Mouse (Mus musculus) stomach, postnatal 0 days (tissue): ENCODE measurements around the gene Ccdc141. TPM values are rescaled to one million over a fixed set of nuclear protein-coding genes. Genes with fewer than 3 reads are reported as not detected.

ENCODE experiments used
- ATAC-seq: fragments of 200-750 bp; cut with Nextera tagmentation; 2 replicates; pipeline ENCODE4 v1.8.0; 2017; ENCODE audit not compliant: low FRiP score, low TSS enrichment
- DNase-seq: peaks from one replicate; pipeline ENCODE4 v3.0.0-alpha.2; 2016; ENCODE audit warnings: low spot score
- H3K27ac ChIP-seq: fragments of 300-500 bp; sonication (generic); replicated peaks from 2 replicates; pipeline ENCODE4 v1.5.1; 2014; ENCODE audit warnings: mild to moderate bottlenecking, control low read depth
- H3K27me3 ChIP-seq: fragments of 300-500 bp; sonication (generic); 2 replicates; pipeline ENCODE4 v1.6.1; 2014; ENCODE audit warnings: low read length; ENCODE audit not compliant: control insufficient read depth, insufficient read depth
- H3K36me3 ChIP-seq: fragments of 300-500 bp; sonication (generic); 2 replicates; pipeline ENCODE4 v1.6.1; 2014; ENCODE audit warnings: low read length, mixed read lengths; ENCODE audit not compliant: control insufficient read depth, insufficient read depth
- H3K4me1 ChIP-seq: fragments of 300-500 bp; sonication (generic); replicated peaks from 2 replicates; pipeline ENCODE4 v1.6.1; 2014; ENCODE audit warnings: antibody characterized with exemption; ENCODE audit not compliant: control insufficient read depth, insufficient read depth
- H3K4me2 ChIP-seq: fragments of 300-500 bp; sonication (generic); replicated peaks from 2 replicates; pipeline ENCODE4 v1.6.1; 2014; ENCODE audit warnings: low read depth, mild to moderate bottlenecking, control low read depth, moderate library complexity
- H3K4me3 ChIP-seq: fragments of 300-500 bp; sonication (generic); 2 replicates; pipeline ENCODE4 v1.5.1; 2014; ENCODE audit warnings: low read depth, low read length, control low read depth
- H3K9ac ChIP-seq: fragments of 300-500 bp; sonication (generic); 2 replicates; pipeline ENCODE4 v1.6.1; 2014; ENCODE audit warnings: mild to moderate bottlenecking, low read length, control low read depth, mixed read lengths
- H3K9me3 ChIP-seq: fragments of 300-500 bp; sonication (generic); 2 replicates; pipeline ENCODE4 v1.6.1; 2016; ENCODE audit warnings: low read length; ENCODE audit not compliant: control insufficient read depth
- CTCF ChIP-seq: IDR thresholded peaks from 2 replicates; pipeline ENCODE4 v1.5.1; 2016; ENCODE audit warnings: antibody characterized with exemption, low read depth, mild to moderate bottlenecking, moderate library complexity
- EP300 ChIP-seq: optimal IDR thresholded peaks from 2 replicates; pipeline ENCODE3; 2016; ENCODE audit warnings: antibody characterized with exemption
- WGBS: fragments of 180-500 bp; shearing (Covaris S2); extraction: QIAGEN DNeasy Blood & Tissue Kit; methylation state at CpG from one replicate; pipeline ENCODE4 v1.1.7; 2014; 5-methylcytosine and 5-hydroxymethylcytosine counted together
- polyA plus RNA-seq: library from polyadenylated mRNA; unstranded; fragments of >200 nt; fragmentation: Nextera tagmentation; extraction: Ambion mirVana; gene quantifications from 2 replicates; pipeline ENCODE4 v1.2.1, GENCODE M21; 2015

Ccdc141 gene
- polyA plus RNA-seq, 1 experiment from 2014 or later: 6.7 TPM

DNA sequence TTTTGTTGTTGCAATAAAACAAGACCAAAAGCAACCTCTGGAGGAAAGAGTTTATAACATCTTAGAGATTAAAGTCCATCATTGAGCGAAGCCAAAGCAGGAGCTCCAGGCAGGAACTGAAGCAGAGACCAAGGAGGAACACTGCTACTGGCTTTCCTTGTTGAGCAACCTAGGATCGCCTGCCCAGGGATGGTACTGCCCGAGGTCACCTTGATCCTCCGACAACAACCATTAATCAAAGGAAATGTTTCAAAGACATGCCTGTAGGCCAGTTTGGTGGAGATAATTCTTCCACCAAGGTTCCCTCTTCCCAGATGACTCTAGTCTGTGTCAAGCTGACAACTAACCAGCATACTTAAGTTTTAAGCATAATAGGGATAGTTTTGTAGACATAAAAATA lies 91.7 kb downstream of the Ccdc141 start:
- Histone ChIP-seq H3K4me2 (no peak overlapping the region), H3K27me3 (no peaks in the 10 kb centered on the region), H3K4me3 (no peak overlapping the region), H3K9ac (no peak overlapping the region), H3K4me1 (no peaks in the 10 kb centered on the region), H3K9me3 (no peaks in the 10 kb centered on the region), H3K27ac (no peak overlapping the region), H3K36me3 (no peaks in the 10 kb centered on the region)
- TF ChIP-seq CTCF (no peak), EP300 (no peak)
- no peak for ATAC-seq
- DNase-seq: no peak
- 69% methylated on average over 4 of the region's 4 CpGs for WGBS

DNA sequence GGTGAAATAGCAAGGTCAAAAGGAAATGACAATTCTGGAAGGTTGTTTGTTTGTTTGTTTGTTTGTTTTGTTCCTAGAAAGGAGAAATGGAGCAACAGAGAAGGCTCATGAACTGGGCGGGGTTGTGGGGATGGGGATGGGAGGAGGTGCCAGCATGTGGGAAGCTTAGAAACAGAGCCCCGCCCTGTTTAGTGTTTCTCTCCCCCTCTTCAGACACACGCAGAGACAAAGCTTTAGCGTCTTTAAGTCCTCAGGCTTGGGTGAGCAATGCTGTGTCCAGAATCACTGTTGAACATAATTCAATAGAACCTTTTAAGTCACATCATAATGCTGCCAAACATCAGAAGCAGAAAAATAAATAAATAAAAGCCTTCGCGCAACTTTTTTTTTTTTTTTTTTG lies 96.1 kb downstream of the Ccdc141 start:
- Histone ChIP-seq H3K27me3 (no peaks in the 10 kb centered on the region), H3K9me3 (no peaks in the 10 kb centered on the region), H3K36me3 (0 out of 2 replicates have a peak, but pooled peaks cover 4% of the 10 kb centered on the region), H3K4me1 (no peaks in the 10 kb centered on the region), H3K4me3 (no peak overlapping the region), H3K27ac (no peak overlapping the region), H3K4me2 (no peak overlapping the region), H3K9ac (no peak overlapping the region)
- no peak for DNase-seq
- WGBS: 42% methylated on average over 6 of the region's 6 CpGs
- TF ChIP-seq EP300: no peak
- no peak for TF ChIP-seq CTCF
- ATAC-seq: no peak

DNA sequence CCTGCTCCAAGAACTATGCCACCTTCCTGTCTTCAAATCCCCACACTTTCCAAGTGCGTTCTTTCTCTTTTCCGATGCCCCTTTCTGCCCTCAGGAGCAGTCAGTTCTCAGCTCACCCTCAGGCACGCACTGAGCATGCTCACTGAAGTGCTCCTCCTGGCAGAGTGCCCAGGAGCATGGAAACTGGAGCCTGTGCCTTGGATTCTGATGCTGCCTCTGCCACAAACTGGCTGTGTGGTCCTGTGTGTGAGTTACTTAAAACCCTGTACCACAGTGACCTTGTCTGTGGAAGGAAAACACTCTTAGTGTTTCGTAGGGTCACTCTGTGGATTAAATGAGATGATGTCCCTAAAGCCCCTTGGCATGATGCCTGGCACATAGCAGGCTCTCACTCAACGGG lies 96.5 kb downstream of the Ccdc141 start:
- Histone ChIP-seq H3K27ac (no peak overlapping the region), H3K4me3 (no peak overlapping the region), H3K4me1 (no peaks in the 10 kb centered on the region), H3K9me3 (no peaks in the 10 kb centered on the region), H3K27me3 (no peaks in the 10 kb centered on the region), H3K9ac (no peak overlapping the region), H3K4me2 (no peak overlapping the region), H3K36me3 (0 out of 2 replicates have a peak, but pooled peaks cover 4% of the 10 kb centered on the region)
- ATAC-seq (no peak), DNase-seq (no peak)
- WGBS: 54% methylated on average over 5 of the region's 5 CpGs
- TF ChIP-seq EP300 (no peak), CTCF (no peak)

DNA sequence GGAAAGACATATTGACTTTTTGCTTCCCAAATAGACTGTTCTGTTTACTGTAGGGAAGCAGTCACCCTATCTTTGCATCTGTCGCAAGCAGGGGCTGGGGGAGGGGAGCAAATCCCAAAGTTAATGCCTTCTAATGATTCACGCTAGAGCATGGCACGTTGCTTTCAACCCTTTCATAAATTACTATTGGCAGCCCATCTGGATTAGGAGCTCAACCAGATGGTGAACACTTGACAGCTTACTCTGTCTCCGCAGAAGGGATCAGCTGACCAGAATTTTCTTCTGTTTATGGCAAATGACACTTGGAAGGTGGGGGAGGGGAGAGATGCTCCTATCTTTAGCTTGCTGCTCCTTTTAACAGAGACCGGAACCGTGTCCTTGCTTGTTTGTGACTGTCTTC lies 105.1 kb downstream of the Ccdc141 start:
- ATAC-seq (no peak), DNase-seq (no peak)
- Histone ChIP-seq H3K27ac (no peak overlapping the region), H3K4me1 (no peaks in the 10 kb centered on the region), H3K4me2 (no peak overlapping the region), H3K36me3 (no peaks in the 10 kb centered on the region), H3K27me3 (no peaks in the 10 kb centered on the region), H3K9ac (no peak overlapping the region), H3K4me3 (no peak overlapping the region), H3K9me3 (no peaks in the 10 kb centered on the region)
- no peak for TF ChIP-seq EP300
- TF ChIP-seq CTCF: no peak
- 38% methylated on average over 6 of the region's 6 CpGs for WGBS

DNA sequence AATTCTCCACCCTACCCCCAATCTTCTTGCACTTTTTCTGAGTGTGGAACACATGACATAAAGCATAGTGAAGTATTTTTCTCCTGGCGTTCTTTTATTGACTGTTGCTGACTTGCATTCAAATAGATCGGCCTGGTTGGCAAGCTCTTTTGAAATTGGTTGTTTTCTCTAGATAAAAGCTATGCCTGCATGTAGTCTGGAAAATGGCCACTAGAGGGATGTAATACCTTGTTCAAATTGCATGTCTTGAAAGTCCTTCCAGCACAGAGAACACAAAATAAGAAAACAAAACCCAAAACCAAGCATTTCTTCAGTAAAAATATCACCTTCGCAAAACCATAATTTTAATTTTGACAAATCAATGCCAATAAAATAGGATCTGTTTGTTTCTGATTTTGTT lies 108.6 kb downstream of the Ccdc141 start:
- WGBS: 32% methylated on average over 3 of the region's 3 CpGs
- peak; percentile 85 for TF ChIP-seq CTCF
- no peak for TF ChIP-seq EP300
- Histone ChIP-seq H3K9ac (no peak overlapping the region), H3K27ac (no peak overlapping the region), H3K27me3 (no peaks in the 10 kb centered on the region), H3K4me1 (no peaks in the 10 kb centered on the region), H3K9me3 (no peaks in the 10 kb centered on the region), H3K4me2 (no peak overlapping the region), H3K36me3 (no peaks in the 10 kb centered on the region), H3K4me3 (no peak overlapping the region)
- ATAC-seq (no peak), DNase-seq (no peak)

DNA sequence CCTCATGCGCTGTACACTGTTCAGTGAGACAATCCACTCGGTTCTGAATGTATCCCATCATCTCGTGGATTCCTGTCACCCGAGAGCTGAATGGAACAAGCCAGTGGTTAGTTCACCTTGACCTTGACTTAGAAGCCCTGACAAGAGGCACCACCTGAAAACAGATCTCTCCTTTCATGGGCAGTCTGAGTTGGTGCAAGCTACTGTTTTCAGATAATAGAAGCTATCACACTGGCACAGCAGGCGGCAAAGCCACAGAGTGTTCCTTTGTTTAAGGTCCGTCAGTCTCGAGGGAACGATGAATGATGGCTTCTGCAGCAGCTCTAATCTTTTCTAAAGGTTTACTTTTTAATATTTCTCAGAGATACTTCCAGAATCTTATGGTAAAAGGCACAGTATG lies 110.8 kb downstream of the Ccdc141 start:
- Histone ChIP-seq H3K4me3 (no peak overlapping the region), H3K4me2 (no peak overlapping the region), H3K9ac (no peak overlapping the region), H3K36me3 (no peaks in the 10 kb centered on the region), H3K27me3 (no peaks in the 10 kb centered on the region), H3K9me3 (no peaks in the 10 kb centered on the region), H3K4me1 (no peaks in the 10 kb centered on the region), H3K27ac (no peak overlapping the region)
- TF ChIP-seq EP300 (no peak), CTCF (no peak)
- DNase-seq: no peak
- ATAC-seq: no peak
- 53% methylated on average over 8 of the region's 8 CpGs for WGBS
